Mouse (Mus musculus) forebrain, embryonic 12.5 days (tissue): ENCODE data around the gene Olfr328. TPM values are rescaled to one million over a fixed set of nuclear protein-coding genes. Genes with fewer than 3 reads are reported as not detected.

Experiments
- ATAC-seq: fragments of 200-750 bp; cut with Nextera tagmentation; 2 replicates; pipeline ENCODE4 v1.8.0; 2017; ENCODE audit warnings: moderate TSS enrichment; ENCODE audit not compliant: low FRiP score
- H3K27ac ChIP-seq: fragments of 300-500 bp; sonication (generic); 2 replicates; pipeline ENCODE4 v1.5.1; 2016; ENCODE audit warnings: mild to moderate bottlenecking
- H3K27me3 ChIP-seq: fragments of 300-500 bp; sonication (generic); 2 replicates; pipeline ENCODE4 v1.6.1; 2016; ENCODE audit warnings: mild to moderate bottlenecking
- H3K36me3 ChIP-seq: fragments of 300-500 bp; sonication (generic); replicated peaks from 2 replicates; pipeline ENCODE4 v1.6.1; 2016; ENCODE audit warnings: mild to moderate bottlenecking
- H3K4me1 ChIP-seq: fragments of 300-500 bp; sonication (generic); 2 replicates; pipeline ENCODE4 v1.6.1; 2016
- H3K4me2 ChIP-seq: fragments of 300-500 bp; sonication (generic); 2 replicates; pipeline ENCODE4 v1.6.1; 2016; ENCODE audit warnings: mild to moderate bottlenecking, moderate library complexity
- H3K4me3 ChIP-seq: fragments of 300-500 bp; sonication (generic); replicated peaks from 2 replicates; pipeline ENCODE4 v1.5.1; 2016; ENCODE audit warnings: mild to moderate bottlenecking
- H3K9ac ChIP-seq: fragments of 300-500 bp; sonication (generic); 2 replicates; pipeline ENCODE4 v1.6.1; 2016; ENCODE audit warnings: mild to moderate bottlenecking
- H3K9me3 ChIP-seq: fragments of 300-500 bp; sonication (generic); 2 replicates; pipeline ENCODE4 v1.6.1; 2016
- WGBS: fragments of 180-500 bp; shearing (Covaris S2); methylation state at CpG from one replicate; pipeline ENCODE4 v1.1.7; 2016; 5-methylcytosine and 5-hydroxymethylcytosine counted together
- polyA plus RNA-seq: library from polyadenylated mRNA; unstranded; fragments of >200 nt; fragmentation: Nextera tagmentation; extraction: Ambion mirVana; gene quantifications from 2 replicates; pipeline ENCODE4 v1.2.1, GENCODE M21; 2016

The Olfr328 gene
- polyA plus RNA-seq: 0.06 TPM in 1 of 2 replicates, not detected in the other

DNA sequence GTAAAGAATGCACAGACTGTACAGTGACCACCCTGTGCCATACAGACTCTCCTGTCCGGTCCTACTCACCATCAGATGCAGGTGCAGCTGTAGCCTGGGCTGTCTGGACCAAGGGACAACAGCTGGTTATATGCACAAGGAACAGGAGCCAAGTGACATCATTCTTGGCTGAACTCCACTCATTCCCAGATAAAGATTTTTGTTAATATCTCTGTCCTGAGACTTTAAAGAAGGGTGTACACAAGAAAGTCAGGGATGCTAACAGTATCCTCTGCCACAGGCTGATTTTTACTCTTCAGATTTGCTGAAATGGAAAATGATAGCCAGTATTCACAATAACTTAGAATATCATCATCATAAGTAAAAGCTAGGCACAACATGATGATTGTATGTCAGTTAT, at the start of gene Olfr328:
Gene Olfr328, minus strand, starts transcription at position 101 of the 400 bp plus-strand sequence.
- WGBS: 87% methylated on average over 1 of the region's 1 CpGs
- H3K27me3 ChIP-seq: no peaks in the 10 kb centered on the region
- H3K36me3 ChIP-seq: no peaks in the 10 kb centered on the region
- H3K27ac ChIP-seq: no peak within 1 kb of the TSS
- no peak for ATAC-seq
- no peaks in the 10 kb centered on the region for H3K4me1 ChIP-seq
- no peak within 1 kb of the TSS for H3K4me2 ChIP-seq
- H3K9ac ChIP-seq: no peak within 1 kb of the TSS
- no peak within 1 kb of the TSS for H3K4me3 ChIP-seq
- H3K9me3 ChIP-seq: no peaks in the 10 kb centered on the region

DNA sequence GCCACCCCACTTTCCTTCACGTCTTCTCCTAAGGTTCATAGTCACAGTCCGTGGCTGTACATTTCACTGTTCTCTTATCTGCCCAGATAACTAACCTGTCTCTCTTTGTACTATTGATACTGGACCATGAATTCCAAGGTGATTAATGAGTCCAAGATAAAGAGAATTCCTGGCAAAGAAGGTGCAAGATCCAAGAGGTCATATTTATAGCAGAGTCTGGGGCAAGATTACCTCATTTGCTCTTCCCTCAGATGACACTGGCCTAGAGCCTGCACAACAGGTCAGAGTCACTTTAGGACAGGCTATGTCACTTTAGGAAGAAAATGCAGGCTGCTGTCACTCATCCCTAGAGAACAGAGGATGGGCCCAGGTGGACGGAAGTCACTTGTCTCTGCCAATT, 49.8 kb upstream of the Olfr328 start:
- Histone ChIP-seq H3K27ac (no peak overlapping the region), H3K9me3 (no peaks in the 10 kb centered on the region), H3K4me2 (no peak overlapping the region), H3K36me3 (no peaks in the 10 kb centered on the region), H3K4me3 (no peak overlapping the region), H3K4me1 (no peaks in the 10 kb centered on the region), H3K9ac (no peak overlapping the region), H3K27me3 (no peaks in the 10 kb centered on the region)
- WGBS: 93% methylated on average over 3 of the region's 3 CpGs
- ATAC-seq: no peak

DNA sequence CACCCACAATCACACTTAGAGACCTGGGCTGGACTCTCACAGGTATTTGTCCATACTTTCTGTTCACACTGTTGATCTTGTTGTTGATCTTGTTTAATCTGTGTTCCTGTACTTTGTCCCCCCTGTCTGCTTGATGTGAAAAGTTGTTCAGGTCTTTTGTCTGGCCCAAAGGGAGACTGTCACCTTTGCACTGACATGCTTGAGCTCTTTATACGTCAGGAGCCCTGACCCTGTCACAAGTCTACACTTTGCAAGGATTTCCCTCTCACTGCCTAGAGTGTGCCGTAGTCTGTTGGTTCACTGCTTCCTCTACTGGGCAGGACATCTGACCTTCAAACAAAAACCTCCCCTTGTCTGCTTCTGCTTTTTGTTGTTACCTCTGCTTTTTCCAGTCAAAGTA, 49.3 kb upstream of the Olfr328 start:
- WGBS: 85% methylated on average over 2 of the region's 2 CpGs
- Histone ChIP-seq H3K36me3 (no peaks in the 10 kb centered on the region), H3K27ac (no peak overlapping the region), H3K4me2 (no peak overlapping the region), H3K4me1 (no peaks in the 10 kb centered on the region), H3K27me3 (no peaks in the 10 kb centered on the region), H3K4me3 (no peak overlapping the region), H3K9me3 (no peaks in the 10 kb centered on the region), H3K9ac (no peak overlapping the region)
- no peak for ATAC-seq

DNA sequence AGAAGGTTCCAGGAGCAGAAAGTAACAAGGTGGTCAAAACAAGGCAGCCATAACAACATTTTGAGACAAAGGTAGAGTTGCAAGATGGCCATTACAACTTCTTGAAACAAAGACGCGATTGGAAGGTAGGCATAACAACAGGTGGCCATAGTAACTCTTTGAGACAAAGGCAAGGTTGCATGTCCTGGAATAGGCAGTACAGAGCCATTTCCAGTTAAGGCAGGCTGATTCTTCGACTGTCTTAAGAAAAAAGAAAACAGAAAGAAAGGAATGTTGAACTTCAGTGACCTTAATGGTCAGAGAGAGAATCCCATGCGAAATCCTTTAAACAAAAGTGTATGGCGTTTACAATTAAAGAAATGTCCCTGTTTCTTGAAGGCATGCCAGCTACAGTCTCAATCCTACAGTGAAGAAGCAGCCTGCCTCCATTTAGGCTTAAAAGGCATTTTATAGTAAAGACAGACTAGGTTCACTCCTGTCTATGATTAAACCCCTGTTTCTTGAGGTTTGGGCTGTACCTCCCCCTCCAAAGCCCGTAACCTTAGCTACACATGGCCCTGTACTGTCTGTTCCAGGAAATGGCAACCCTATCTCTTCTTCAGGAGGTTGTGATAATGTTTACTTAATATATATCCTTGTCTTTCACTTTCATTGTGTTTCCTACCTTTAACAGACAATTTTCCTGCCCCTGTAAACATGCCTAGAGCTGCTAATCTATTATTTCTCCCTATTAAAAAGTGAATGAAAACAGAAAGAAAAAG, 47.5 kb upstream of the Olfr328 start:
- no peak overlapping the region for H3K4me3 ChIP-seq
- H3K4me2 ChIP-seq: no peak overlapping the region
- H3K9me3 ChIP-seq: no peaks in the 10 kb centered on the region
- 85% methylated on average over 6 of the region's 6 CpGs for WGBS
- H3K4me1 ChIP-seq: no peaks in the 10 kb centered on the region
- H3K27me3 ChIP-seq: no peaks in the 10 kb centered on the region
- ATAC-seq: no peak
- no peak overlapping the region for H3K27ac ChIP-seq
- no peaks in the 10 kb centered on the region for H3K36me3 ChIP-seq
- no peak overlapping the region for H3K9ac ChIP-seq

DNA sequence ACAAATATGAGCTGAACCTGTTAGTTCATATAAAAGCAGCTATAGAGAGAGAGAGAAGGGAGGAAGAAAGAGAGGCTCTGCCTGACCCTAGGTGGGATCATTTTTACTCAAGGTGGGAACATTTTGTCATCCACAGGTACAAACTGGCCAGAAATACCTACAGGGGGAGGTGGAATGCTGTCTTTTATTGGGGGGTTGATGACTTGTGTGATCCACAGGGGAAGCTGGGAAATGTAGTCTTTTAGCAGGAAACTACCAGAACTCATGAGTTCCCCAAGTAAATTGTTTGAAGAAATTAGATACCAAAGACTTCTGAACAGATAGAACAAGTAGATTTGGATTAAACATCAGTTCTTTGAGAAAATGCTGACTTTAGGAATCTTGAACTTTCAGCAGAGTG, 46.6 kb upstream of the Olfr328 start:
- no peak for ATAC-seq
- Histone ChIP-seq H3K27ac (no peak overlapping the region), H3K4me2 (no peak overlapping the region), H3K27me3 (no peaks in the 10 kb centered on the region), H3K9ac (no peak overlapping the region), H3K9me3 (no peaks in the 10 kb centered on the region), H3K36me3 (no peaks in the 10 kb centered on the region), H3K4me3 (no peak overlapping the region), H3K4me1 (no peaks in the 10 kb centered on the region)

GRCm38 (mm10) chr11:58597837-58598236, 42.4 kb upstream of the Olfr328 start:
- H3K4me2 ChIP-seq: no peak overlapping the region
- WGBS: 93% methylated on average over 13 of the region's 13 CpGs
- H3K27me3 ChIP-seq: no peaks in the 10 kb centered on the region
- H3K4me3 ChIP-seq: no peak overlapping the region
- no peaks in the 10 kb centered on the region for H3K4me1 ChIP-seq
- H3K9me3 ChIP-seq: no peaks in the 10 kb centered on the region
- H3K27ac ChIP-seq: no peak overlapping the region
- no peaks in the 10 kb centered on the region for H3K36me3 ChIP-seq
- ATAC-seq: no peak
- no peak overlapping the region for H3K9ac ChIP-seq

- Histone ChIP-seq H3K27ac (no peak within 1 kb of the TSS), H3K27me3 (no peaks in the 10 kb centered on the region), H3K4me1 (no peaks in the 10 kb centered on the region), H3K36me3 (no peaks in the 10 kb centered on the region), H3K9ac (no peak within 1 kb of the TSS), H3K4me2 (no peak within 1 kb of the TSS), H3K4me3 (no peak within 1 kb of the TSS), H3K9me3 (no peaks in the 10 kb centered on the region)
- ATAC-seq: no peak
- WGBS: 87% methylated on average over 6 of the region's 6 CpGs
These were observed 39.4 kb upstream of the Olfr328 start, which contains the start of gene Olfr324 for GRCm38 (mm10) chr11:58594814-58595213. Olfr324 (plus strand) TSS chr11:58595114.

DNA sequence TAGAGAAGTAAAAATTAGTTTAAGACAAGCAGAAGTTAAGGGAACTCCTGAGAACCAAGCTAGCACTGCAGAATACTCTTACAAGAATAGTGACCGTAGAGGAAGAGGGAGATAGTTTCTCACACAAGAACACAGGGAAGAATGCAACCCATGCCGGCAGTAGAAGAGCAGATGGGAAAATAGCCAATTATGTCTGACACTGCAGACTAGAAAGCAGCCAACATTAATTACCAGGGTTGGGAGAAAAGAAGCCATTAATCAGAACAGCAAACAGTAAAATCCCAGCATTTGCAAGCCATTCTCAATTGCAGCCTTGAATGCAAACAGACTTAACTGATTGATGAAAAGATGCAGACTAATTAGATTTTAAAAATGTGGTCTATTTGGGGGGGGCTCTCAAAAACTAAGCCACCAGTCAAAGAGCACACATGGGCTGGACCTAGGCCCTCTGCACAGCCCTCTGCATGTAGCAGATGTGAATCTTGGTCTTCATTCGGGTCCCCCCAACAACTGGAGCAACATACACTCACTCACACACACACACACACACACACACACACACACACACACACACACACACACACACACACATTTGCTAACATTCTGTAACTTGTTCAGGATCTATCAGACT, 33.3 kb upstream of the Olfr328 start:
- H3K27me3 ChIP-seq: no peaks in the 10 kb centered on the region
- 0 out of 2 replicates have a peak overlapping the region, but pooled peaks have one; percentile 36 for H3K27ac ChIP-seq
- 31% methylated on average over 3 of the region's 3 CpGs for WGBS
- no peaks in the 10 kb centered on the region for H3K36me3 ChIP-seq
- H3K4me2 ChIP-seq: no peak overlapping the region
- H3K9ac ChIP-seq: no peak overlapping the region
- ATAC-seq: peak; percentile 49; the same call in 1 of the 2 replicates
- no peak overlapping the region for H3K4me3 ChIP-seq
- H3K9me3 ChIP-seq: no peaks in the 10 kb centered on the region
- H3K4me1 ChIP-seq: peaks cover 3% of the 10 kb centered on the region; the same call in 1 of the 2 replicates

DNA sequence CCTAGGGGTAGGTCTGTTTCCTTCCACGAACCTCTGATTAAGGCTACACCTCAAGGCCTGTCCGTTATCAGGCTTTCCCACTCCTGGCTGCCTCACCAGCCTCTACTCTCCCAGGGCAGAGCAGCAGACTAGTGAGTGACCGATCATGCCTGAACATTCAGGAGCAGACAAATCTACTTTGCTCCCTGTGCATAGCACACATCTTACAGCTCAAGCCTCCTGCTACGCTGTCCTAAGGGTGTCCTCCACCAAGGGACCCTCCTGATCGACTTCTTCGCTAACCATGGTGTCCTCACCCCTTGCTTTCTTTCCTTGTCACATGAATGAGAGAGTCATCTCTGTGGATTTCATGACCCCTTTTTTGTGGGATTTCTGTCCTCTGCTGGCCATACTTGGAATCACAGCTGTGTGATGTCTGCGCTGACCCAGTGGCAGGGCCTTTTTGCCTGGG, 32.5 kb upstream of the Olfr328 start:
- no peaks in the 10 kb centered on the region for H3K27me3 ChIP-seq
- H3K9ac ChIP-seq: no peak overlapping the region
- H3K4me1 ChIP-seq: peaks cover 3% of the 10 kb centered on the region; the same call in 1 of the 2 replicates
- ATAC-seq: no peak
- H3K27ac ChIP-seq: no peak overlapping the region
- H3K4me3 ChIP-seq: no peak overlapping the region
- no peaks in the 10 kb centered on the region for H3K36me3 ChIP-seq
- H3K9me3 ChIP-seq: no peaks in the 10 kb centered on the region
- WGBS: 70% methylated on average over 7 of the region's 7 CpGs
- H3K4me2 ChIP-seq: no peak overlapping the region

- ATAC-seq: no peak
- 83% methylated on average over 8 of the region's 8 CpGs for WGBS
- H3K9me3 ChIP-seq: no peaks in the 10 kb centered on the region
These were observed 23.2 kb upstream of the Olfr328 start for GRCm38 (mm10) chr11:58578636-58579035.

GRCm38 (mm10) chr11:58577430-58577829, 22.0 kb upstream of the Olfr328 start, which contains the start of gene Olfr325:
Olfr325 (plus strand) TSS chr11:58577730.
- Histone ChIP-seq H3K4me1 (no peaks in the 10 kb centered on the region), H3K4me3 (no peak within 1 kb of the TSS), H3K27ac (no peak within 1 kb of the TSS), H3K36me3 (no peaks in the 10 kb centered on the region), H3K9ac (no peak within 1 kb of the TSS), H3K9me3 (no peaks in the 10 kb centered on the region), H3K27me3 (no peaks in the 10 kb centered on the region), H3K4me2 (no peak within 1 kb of the TSS)
- WGBS: 80% methylated on average over 1 of the region's 1 CpGs
- ATAC-seq: no peak

More at GRCm38 (mm10) chr11:58578636-58579035, 23.2 kb upstream of the Olfr328 start:
- Histone ChIP-seq H3K27me3 (no peaks in the 10 kb centered on the region), H3K4me2 (no peak overlapping the region), H3K36me3 (no peaks in the 10 kb centered on the region), H3K4me3 (no peak overlapping the region), H3K27ac (no peak overlapping the region), H3K4me1 (no peaks in the 10 kb centered on the region), H3K9ac (no peak overlapping the region)

DNA sequence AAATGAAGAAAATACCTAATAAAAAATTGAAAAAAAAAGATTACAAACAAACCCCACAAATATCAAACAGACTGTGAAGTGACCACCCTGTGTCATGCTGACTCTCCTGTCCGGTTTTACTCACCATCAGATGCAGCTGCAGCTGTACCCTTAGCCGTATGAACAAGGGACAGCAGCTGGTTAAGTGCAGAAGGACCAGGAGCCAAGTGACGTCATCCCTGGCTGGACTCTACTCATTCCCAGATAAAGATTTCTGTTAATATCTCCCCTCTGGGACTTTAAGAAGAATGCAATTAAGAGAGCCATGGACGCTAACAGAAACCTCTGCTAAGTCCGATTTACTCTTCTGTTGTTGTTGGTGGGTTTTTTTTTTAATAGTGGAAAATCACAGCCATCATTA, 15.0 kb upstream of the Olfr328 start, which contains the start of gene Olfr224:
Gene Olfr224, minus strand, starts transcription at position 149 of the 400 bp plus-strand sequence.
- no peaks in the 10 kb centered on the region for H3K27me3 ChIP-seq
- ATAC-seq: no peak
- 88% methylated on average over 5 of the region's 5 CpGs for WGBS
- no peak within 1 kb of the TSS for H3K27ac ChIP-seq
- no peaks in the 10 kb centered on the region for H3K36me3 ChIP-seq
- H3K9ac ChIP-seq: no peak within 1 kb of the TSS
- no peaks in the 10 kb centered on the region for H3K9me3 ChIP-seq
- H3K4me3 ChIP-seq: no peak within 1 kb of the TSS
- no peaks in the 10 kb centered on the region for H3K4me1 ChIP-seq
- H3K4me2 ChIP-seq: no peak within 1 kb of the TSS
